ENCODE assay signal across 9 mouse cellular contexts in the genomic region with DNA sequence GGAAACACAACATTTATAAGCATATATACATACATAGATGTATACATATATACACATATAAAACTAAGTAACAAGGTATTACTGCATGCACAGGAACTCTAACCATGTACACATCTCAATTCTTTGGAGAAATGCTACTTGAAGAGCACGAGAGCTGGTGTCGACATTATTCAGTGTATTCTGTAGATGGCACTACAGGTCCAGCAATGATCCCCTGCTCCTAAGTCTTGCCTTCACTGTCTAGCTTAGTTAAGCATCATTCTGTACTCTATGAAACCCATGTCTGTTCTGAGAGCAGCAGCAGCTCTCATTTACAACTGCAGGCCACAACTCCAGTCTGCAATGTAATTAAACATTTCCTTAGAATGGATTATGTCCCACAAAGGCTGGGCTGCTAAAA.
DNase-seq lines count a peak whose midpoint lies in the region; ATAC-seq and TF ChIP-seq lines count a peak whose summit lies in the region.
"Had no signal": no experiment of that assay in that cellular context is flagged by ENCODE, and none has a peak within 500 bp of the region (broad histone marks: within the 10 kb centered on the region; RNA-seq: fewer than 3 reads in every experiment).

No protein-coding gene starts in this region.

- peak; percentile 62 for TF ChIP-seq CTCF in heart, postnatal 0 days (IDR thresholded peaks at IDR 0.05; ENCODE audit: low read depth)
- peak in 1 of 3 experiments; percentile 14; a peak in 1 of 6 replicates for TF ChIP-seq CTCF in MEL (IDR thresholded peaks at IDR 0.05 in 2 of 3, conservative IDR thresholded peaks at IDR 0.05 in 1 of 3; ENCODE audit: control insufficient read depth in 1 of 3, insufficient read depth in 1 of 3, low read depth in 2 of 3, low read length in 3 of 3, poor library complexity in 1 of 3, severe bottlenecking in 1 of 3)

- no peak overlapping the region for H3K27ac ChIP-seq in heart, postnatal 0 days (ENCODE audit: low read depth)
- no peak overlapping the region for H3K27ac ChIP-seq in MEL (ENCODE audit: control insufficient read depth, low read depth, low read length)
- no peak overlapping the region for H3K27ac ChIP-seq in heart, embryonic 11.5 days (ENCODE audit: low read depth, low read length)
- H3K27ac ChIP-seq: macrophage had no signal

- no peak for TF ChIP-seq POLR2A in MEL (IDR thresholded peaks at IDR 0.05; ENCODE audit: control insufficient read depth in 1 of 2, insufficient read depth in 1 of 2, low read depth in 1 of 2, low read length in 2 of 2, poor library complexity in 1 of 2)

- DNase-seq in heart, postnatal 0 days (ENCODE audit: low spot score), result peak; percentile 40
- DNase-seq in heart, postnatal 25 days (ENCODE audit: low spot score), result no peak
- DNase-seq in MEL (ENCODE audit: low read depth, low spot score), result no peak
- DNase-seq in cerebellum, postnatal 14 days, result peak; percentile 70 to 74
- peak; percentile 5 to 42 for DNase-seq in left cerebral cortex, adult 18-20 months (ENCODE audit: low spot score in 2 of 2)
- DNase-seq in right cerebral cortex, postnatal 36 days (ENCODE audit: low spot score in 2 of 2), result peak; percentile 18 to 22
- no peak for DNase-seq in ovary, postnatal 14 days (ENCODE audit: low spot score)

- H3K4me2 ChIP-seq in heart, postnatal 0 days (ENCODE audit: low read depth, low read length), result no peak overlapping the region
- H3K4me2 ChIP-seq in heart, embryonic 11.5 days, result no peak overlapping the region

- ATAC-seq in heart, postnatal 0 days (ENCODE audit: insufficient read depth, low read depth), result no peak
- no peak for ATAC-seq in heart, embryonic 11.5 days (replicated peaks; ENCODE audit: insufficient number of reproducible peaks, low FRiP score, low TSS enrichment)

- no peak for TF ChIP-seq EP300 in heart, postnatal 0 days (IDR thresholded peaks at IDR 0.05; ENCODE audit: low read depth)
- no peak for TF ChIP-seq EP300 in MEL (IDR thresholded peaks at IDR 0.05; ENCODE audit: low read depth in 1 of 2, low read length in 2 of 2)

- H3K4me3 ChIP-seq in heart, postnatal 0 days (ENCODE audit: low read depth, low read length), result no peak overlapping the region
- H3K4me3 ChIP-seq in MEL (ENCODE audit: control insufficient read depth in 1 of 2, insufficient read depth in 1 of 2, low read depth in 2 of 2, low read length in 2 of 2), result no peak overlapping the region
- H3K4me3 ChIP-seq in heart, embryonic 11.5 days (ENCODE audit: low read depth, low read length), result no peak overlapping the region

- H3K27me3 ChIP-seq in heart, postnatal 0 days (ENCODE audit: control insufficient read depth, insufficient read depth, low read length), result no peaks in the 10 kb centered on the region
- no peaks in the 10 kb centered on the region for H3K27me3 ChIP-seq in MEL (ENCODE audit: control insufficient read depth in 1 of 2, insufficient read depth in 2 of 2, low read length in 2 of 2)
- no peaks in the 10 kb centered on the region for H3K27me3 ChIP-seq in heart, embryonic 11.5 days (ENCODE audit: control insufficient read depth, insufficient read depth, low read length)

- no peaks in the 10 kb centered on the region for H3K9me3 ChIP-seq in heart, postnatal 0 days (replicated peaks; ENCODE audit: control insufficient read depth, low read length)
- H3K9me3 ChIP-seq in MEL (replicated peaks; ENCODE audit: insufficient read depth, low read length), result no peaks in the 10 kb centered on the region
- no peaks in the 10 kb centered on the region for H3K9me3 ChIP-seq in heart, embryonic 11.5 days (replicated peaks; ENCODE audit: control insufficient read depth, low read length)

- no peak overlapping the region for H3K9ac ChIP-seq in heart, postnatal 0 days (replicated peaks; ENCODE audit: low read depth, low read length)
- no peak overlapping the region for H3K9ac ChIP-seq in MEL (ENCODE audit: control insufficient read depth, low read depth, low read length, poor library complexity, severe bottlenecking)
- no peak overlapping the region for H3K9ac ChIP-seq in heart, embryonic 11.5 days (ENCODE audit: low read depth, low read length)

- no peaks in the 10 kb centered on the region for H3K36me3 ChIP-seq in heart, postnatal 0 days (replicated peaks; ENCODE audit: control insufficient read depth, insufficient read depth, low read length)
- H3K36me3 ChIP-seq in MEL (ENCODE audit: control insufficient read depth in 1 of 2, insufficient read depth in 2 of 2, low read length in 2 of 2), result no peaks in the 10 kb centered on the region
- no peaks in the 10 kb centered on the region for H3K36me3 ChIP-seq in heart, embryonic 11.5 days (ENCODE audit: control insufficient read depth, insufficient read depth, low read length)

- intact Hi-C loops in heart, postnatal 25 days (cut with DNase I), result loop anchor here (5.0 to 10.0 kb wide), 3 partner anchors 272 to 1629 kb away; a partner anchor contains a TSS

- no peaks in the 10 kb centered on the region for H3K4me1 ChIP-seq in heart, postnatal 0 days (ENCODE audit: control insufficient read depth, insufficient read depth)
- H3K4me1 ChIP-seq in MEL (ENCODE audit: control insufficient read depth in 1 of 2, insufficient read depth in 2 of 2, low read length in 2 of 2), result no peaks in the 10 kb centered on the region; a peak in 1 of 4 replicates
- H3K4me1 ChIP-seq in heart, embryonic 11.5 days (ENCODE audit: control insufficient read depth, insufficient read depth, low read length), result no peaks in the 10 kb centered on the region

- no peaks in the 10 kb centered on the region for H3K79me2 ChIP-seq in MEL (ENCODE audit: control insufficient read depth, insufficient read depth, low read length, poor library complexity)

- WGBS in heart, postnatal 0 days, result 54% methylated on average over 2 of the region's 2 CpGs
- WGBS in heart, embryonic 11.5 days (ENCODE audit: insufficient replicate concordance), result 69% methylated on average over 2 of the region's 2 CpGs

- TF ChIP-seq RAD21 in MEL (IDR thresholded peaks at IDR 0.05; ENCODE audit: low read depth, low read length), result peak; percentile 44

TF ChIP-seq in MEL, 35 proteins besides CTCF, POLR2A, EP300 and RAD21:
- no peak for TF ChIP-seq E2F4 (IDR thresholded peaks at IDR 0.05; ENCODE audit: borderline replicate concordance, low read depth, low read length)
- no peak for TF ChIP-seq MYC (IDR thresholded peaks at IDR 0.05; ENCODE audit: low read depth, low read length)
- no peak for TF ChIP-seq NELFE (IDR thresholded peaks at IDR 0.05; ENCODE audit: low read depth, low read length)
- TF ChIP-seq ETS1 (IDR thresholded peaks at IDR 0.05; ENCODE audit: low read depth, low read length), result no peak
- TF ChIP-seq ZMIZ1 (IDR thresholded peaks at IDR 0.05; ENCODE audit: low read depth, low read length), result no peak
- TF ChIP-seq NRF1 (IDR thresholded peaks at IDR 0.05; ENCODE audit: insufficient read depth, low read depth, low read length, poor library complexity, severe bottlenecking), result no peak
- TF ChIP-seq MAX (IDR thresholded peaks at IDR 0.05; ENCODE audit: low read length), result no peak
- TF ChIP-seq MAFK (IDR thresholded peaks at IDR 0.05; ENCODE audit: borderline replicate concordance, low read depth, low read length), result no peak
- no peak for TF ChIP-seq HCFC1 (IDR thresholded peaks at IDR 0.05; ENCODE audit: low read depth, low read length)
- no peak for TF ChIP-seq GABPA (IDR thresholded peaks at IDR 0.05; ENCODE audit: low read depth, low read length)

Comparison
In these comparisons a context has a peak if more than half of its experiments do, and no peak if none do; other contexts are left out.
1. DNase-seq: peak in heart, postnatal 0 days (single experiment), cerebellum, postnatal 14 days (2 of 2), left cerebral cortex, adult 18-20 months (2 of 2) and right cerebral cortex, postnatal 36 days (2 of 2); none in heart, postnatal 25 days (single experiment), MEL (single experiment) and ovary, postnatal 14 days (single experiment).